Comparison of ENCODE assay signal across 26 mouse cellular contexts in the genomic region with DNA sequence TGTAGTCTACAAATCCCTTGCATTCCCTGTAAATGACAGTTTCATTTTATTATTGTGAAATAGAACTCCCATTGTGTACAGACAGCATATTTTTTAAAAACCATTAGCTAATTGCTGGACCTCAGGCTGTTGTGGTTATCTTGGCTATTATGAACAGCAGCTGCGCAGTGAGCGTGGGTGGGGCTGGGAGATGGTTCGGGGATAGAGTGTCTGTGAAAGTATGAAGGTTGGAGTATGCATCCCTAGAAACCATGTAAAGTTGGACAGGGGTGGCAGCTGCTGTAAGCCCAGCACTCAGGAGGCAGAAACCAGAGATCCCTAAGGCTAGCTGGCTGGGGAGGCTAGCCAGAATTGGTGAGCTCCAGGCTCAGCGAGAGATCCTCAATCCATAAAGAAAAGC.
DNase-seq lines count a peak whose midpoint lies in the region; ATAC-seq and TF ChIP-seq lines count a peak whose summit lies in the region.
"Had no signal": no experiment of that assay in that cellular context is flagged by ENCODE, and none has a peak within 500 bp of the region (broad histone marks: within the 10 kb centered on the region; RNA-seq: fewer than 3 reads in every experiment).

No protein-coding gene starts in this region.

- H3K9ac ChIP-seq in limb, embryonic 14.5 days (ENCODE audit: low read depth, low read length, severe bottlenecking), result no peak overlapping the region
- H3K9ac ChIP-seq: heart, embryonic 13.5 days; kidney, embryonic 15.5 days; lung, embryonic 15.5 days; midbrain, embryonic 15.5 days had no signal

- peak; percentile 17 for DNase-seq in gastrocnemius, postnatal 14 days
- no peak for DNase-seq in gastrocnemius, postnatal 4 days (ENCODE audit: low spot score in 2 of 2)
- DNase-seq in layer of hippocampus, adult 2 months (ENCODE audit: low spot score in 2 of 2), result no peak
- DNase-seq in layer of hippocampus, postnatal 25 days (ENCODE audit: extremely low spot score in 1 of 2, low spot score in 1 of 2), result no peak
- peak; percentile 82 for DNase-seq in Muller cell, postnatal 12 days (ENCODE audit: inconsistent ontology term)
- no peak for DNase-seq in limb, embryonic 14.5 days (ENCODE audit: low spot score)
- no peak for DNase-seq in right cerebral cortex, postnatal 4 days
- DNase-seq in urinary bladder, postnatal 10 days (ENCODE audit: low spot score), result no peak
- DNase-seq: adrenal gland, adult 2 months; adrenal gland, postnatal 36 days; cerebellum, adult 18-20 months; cerebellum, postnatal 25 days; gastrocnemius, postnatal 25 days; kidney, adult 18-20 months; kidney, postnatal 25 days; left cerebral cortex, postnatal 4 days; lung, postnatal 36 days; right cerebral cortex, adult 18-20 months; thymus, postnatal 4 days had no signal

- H3K9me3 ChIP-seq in limb, embryonic 14.5 days (ENCODE audit: control insufficient read depth, low read length), result no peaks in the 10 kb centered on the region
- H3K9me3 ChIP-seq: heart, embryonic 13.5 days; kidney, embryonic 15.5 days; lung, embryonic 15.5 days; midbrain, embryonic 15.5 days had no signal

- no peaks in the 10 kb centered on the region for H3K27me3 ChIP-seq in limb, embryonic 14.5 days (ENCODE audit: control insufficient read depth, insufficient read depth, low read length)
- H3K27me3 ChIP-seq: heart, embryonic 13.5 days; kidney, embryonic 15.5 days; lung, embryonic 15.5 days; midbrain, embryonic 15.5 days had no signal

- H3K36me3 ChIP-seq in limb, embryonic 14.5 days (ENCODE audit: control insufficient read depth, insufficient read depth, low read length), result peaks cover 7% of the 10 kb centered on the region; the same call in 1 of the 2 replicates
- H3K36me3 ChIP-seq: lung, embryonic 15.5 days; midbrain, embryonic 15.5 days had no signal

- peak; percentile 62; the same call in 1 of the 2 replicates for ATAC-seq in limb, embryonic 14.5 days (ENCODE audit: low FRiP score, low read depth)
- ATAC-seq: activated CD4-positive, CD25-positive, alpha-beta regulatory T cell, adult 4 months; forebrain, embryonic 16.5 days; hindbrain, embryonic 16.5 days; midbrain, embryonic 15.5 days had no signal

- no peak for TF ChIP-seq POLR2A in limb, embryonic 14.5 days (IDR thresholded peaks at IDR 0.05; ENCODE audit: borderline replicate concordance, extremely low read depth, insufficient read depth, insufficient read length)

- no peak for TF ChIP-seq CTCF in layer of hippocampus, adult 2 months (conservative IDR thresholded peaks at IDR 0.05)

- intact Hi-C loops in gastrocnemius, postnatal 14 days (cut with DNase I; ENCODE audit: low total_unique reads), result no loop called here

- H3K4me1 ChIP-seq in limb, embryonic 14.5 days (ENCODE audit: control insufficient read depth, insufficient read depth, low read length), result no peaks in the 10 kb centered on the region
- H3K4me1 ChIP-seq: kidney, embryonic 15.5 days; lung, embryonic 15.5 days; midbrain, embryonic 15.5 days had no signal

- WGBS in limb, embryonic 14.5 days, result 82% methylated on average over 4 of the region's 4 CpGs

- no peak overlapping the region for H3K4me2 ChIP-seq in limb, embryonic 14.5 days (replicated peaks; ENCODE audit: low read depth, low read length, severe bottlenecking)
- H3K4me2 ChIP-seq: heart, embryonic 13.5 days; kidney, embryonic 15.5 days; lung, embryonic 15.5 days; midbrain, embryonic 15.5 days had no signal

- no peak overlapping the region for H3K4me3 ChIP-seq in layer of hippocampus, adult 2 months
- no peak overlapping the region for H3K4me3 ChIP-seq in limb, embryonic 14.5 days (replicated peaks; ENCODE audit: low read length)
- H3K4me3 ChIP-seq: heart, embryonic 13.5 days; kidney, embryonic 15.5 days; lung, embryonic 15.5 days; midbrain, embryonic 15.5 days had no signal

- H3K27ac ChIP-seq in layer of hippocampus, adult 2 months, result peak overlapping the region; percentile 68; the same call in 1 of the 2 replicates
- H3K27ac ChIP-seq in limb, embryonic 14.5 days (replicated peaks; ENCODE audit: low read depth, low read length), result no peak overlapping the region
- H3K27ac ChIP-seq: heart, embryonic 13.5 days; kidney, embryonic 15.5 days; lung, embryonic 15.5 days; midbrain, embryonic 15.5 days had no signal

Comparison
In these comparisons a context has a peak if more than half of its experiments do, and no peak if none do; other contexts are left out.
1. DNase-seq: peak in gastrocnemius, postnatal 14 days (single experiment) and Muller cell, postnatal 12 days (single experiment); none in gastrocnemius, postnatal 4 days (0 of 2), layer of hippocampus, adult 2 months (0 of 2), layer of hippocampus, postnatal 25 days (0 of 2), limb, embryonic 14.5 days (single experiment), right cerebral cortex, postnatal 4 days (single experiment) and urinary bladder, postnatal 10 days (single experiment).